Mouse (Mus musculus) duodenum, adult 2 months (tissue): ENCODE measurements around the gene Drap1. TPM values are rescaled to one million over a fixed set of nuclear protein-coding genes. Genes with fewer than 3 reads are reported as not detected.

Experiments used
- polyA plus RNA-seq: library from polyadenylated mRNA; depleted of rRNA; stranded (reverse); fragments of >200 nt; gene quantifications from 2 replicates; pipeline ENCODE4 v1.2.3, GENCODE M21; 2012; ENCODE audit warnings: low replicate concordance; rRNA removed

The Drap1 gene
- 75.9 and 95.8 TPM in 2 replicates for polyA plus RNA-seq

DNA sequence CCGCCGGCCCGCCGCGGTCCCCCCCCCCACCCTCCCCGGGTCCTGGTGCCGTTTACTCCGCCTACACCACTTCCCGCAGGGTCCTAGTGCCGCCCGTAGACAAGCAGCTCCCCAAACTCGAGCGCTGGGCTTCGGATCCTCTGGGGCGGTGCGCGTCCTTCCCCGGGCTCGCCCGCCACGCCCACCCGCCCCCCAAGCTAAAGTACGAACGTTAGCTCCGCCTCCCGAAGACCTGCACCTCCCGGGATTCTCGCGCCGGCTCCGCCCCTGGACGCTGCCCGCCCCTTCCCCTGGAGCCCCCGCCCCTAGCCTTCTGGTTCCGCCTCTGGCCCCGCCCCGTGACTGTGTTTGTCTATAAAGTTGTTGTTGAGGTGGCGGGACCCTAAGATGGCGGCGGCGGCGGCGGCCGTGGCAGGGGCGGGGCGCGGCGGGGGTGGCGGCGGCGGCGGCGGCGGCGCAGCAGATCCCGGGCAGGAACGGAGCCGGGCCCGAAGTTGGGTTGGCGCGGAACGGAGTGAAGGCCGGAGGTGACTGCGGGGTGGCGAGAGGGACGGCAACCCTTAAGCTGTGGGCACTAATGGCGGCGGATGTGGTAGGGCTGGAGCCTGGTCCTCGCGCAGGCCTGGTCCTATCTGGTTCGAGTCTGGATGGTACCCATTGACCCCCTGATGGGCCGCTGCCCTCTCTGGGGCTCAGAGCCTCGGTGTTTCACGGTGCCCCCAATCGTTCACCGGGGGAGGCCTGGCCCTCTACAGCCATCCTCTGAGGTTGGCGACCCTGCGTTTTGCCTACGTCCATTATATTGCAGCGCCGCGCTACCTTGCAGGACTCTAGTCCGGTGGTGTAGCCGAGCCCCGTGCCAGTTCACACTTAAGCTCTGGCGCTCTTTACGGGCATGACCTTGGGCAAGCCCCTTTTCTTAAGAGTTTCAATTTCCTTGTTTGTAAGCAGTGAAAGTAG is at the start of gene Drap1, which contains the start of gene AI837181:
Gene Drap1, minus strand, starts transcription at position 198 of the 960 bp plus-strand sequence.
Gene AI837181, plus strand, starts transcription at position 363 of the 960 bp plus-strand sequence.

DNA sequence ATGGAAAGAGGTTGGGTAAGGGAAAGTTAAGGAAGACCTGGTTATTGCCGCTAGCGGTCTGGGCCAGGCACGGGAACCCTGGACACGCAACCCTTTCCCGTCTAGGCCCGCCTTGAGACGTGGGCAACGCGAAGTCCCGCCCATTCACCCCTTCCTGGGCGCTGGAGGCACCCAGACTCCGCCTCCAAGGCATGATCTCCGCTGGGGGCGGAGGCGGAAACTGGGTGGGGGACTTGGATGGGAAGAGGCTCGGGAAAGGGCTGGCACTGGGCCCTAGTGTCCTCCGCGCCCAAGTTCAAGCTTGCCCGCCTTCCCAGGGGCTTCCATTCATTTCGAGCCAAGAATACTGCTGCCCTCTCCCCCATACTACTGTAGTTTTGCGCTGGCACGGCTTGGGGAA is 48.9 kb upstream of the Drap1 start, which contains the start of gene Efemp2:
Gene Efemp2, plus strand, starts transcription at position 235 of the 400 bp plus-strand sequence.

DNA sequence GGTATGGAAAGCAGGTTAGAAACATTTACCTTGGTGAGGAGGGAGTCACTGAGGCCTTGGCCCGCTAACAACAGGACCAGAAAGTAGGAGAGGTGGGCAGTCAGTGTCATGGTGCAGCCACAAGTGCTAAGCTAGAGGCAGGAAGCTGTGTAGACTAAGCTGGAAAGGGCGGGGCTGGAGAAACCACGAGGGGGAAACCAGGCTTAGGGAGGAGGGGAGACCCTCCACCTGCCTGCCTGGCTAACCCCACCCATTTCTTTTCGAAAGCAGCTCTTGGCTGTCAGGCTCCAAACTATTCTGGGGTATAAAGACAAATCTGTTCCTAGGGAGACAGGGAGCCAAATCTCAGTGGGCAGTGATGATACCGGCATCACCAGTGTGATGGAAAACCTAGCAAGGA is 43.6 kb upstream of the Drap1 start, which contains the start of gene Ctsw:
Gene Ctsw, minus strand, starts transcription at position 134 of the 400 bp plus-strand sequence.

DNA sequence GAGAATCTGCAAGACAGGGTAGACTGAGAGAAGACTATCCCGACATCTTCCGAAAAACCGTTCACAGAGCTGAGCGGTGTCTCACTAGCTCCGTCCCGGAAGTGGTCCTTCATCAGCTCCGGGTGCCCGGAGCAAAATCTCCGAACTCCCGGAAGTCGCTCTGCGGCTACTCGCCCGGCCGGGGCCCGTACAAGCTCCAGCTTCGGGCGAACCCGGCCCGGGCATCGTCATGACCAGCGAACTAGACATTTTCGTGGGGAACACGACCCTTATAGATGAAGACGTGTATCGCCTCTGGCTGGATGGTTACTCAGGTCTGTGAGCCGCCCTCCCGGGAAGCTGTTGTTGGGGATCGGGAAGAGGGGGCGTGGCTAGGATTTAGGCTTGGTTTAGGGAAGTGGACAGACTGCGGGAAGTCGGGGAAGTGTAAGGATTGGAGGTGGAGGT is 35.7 kb upstream of the Drap1 start, which contains the start of gene Fibp:
Gene Fibp, plus strand, starts transcription at position 151 of the 447 bp plus-strand sequence.

DNA sequence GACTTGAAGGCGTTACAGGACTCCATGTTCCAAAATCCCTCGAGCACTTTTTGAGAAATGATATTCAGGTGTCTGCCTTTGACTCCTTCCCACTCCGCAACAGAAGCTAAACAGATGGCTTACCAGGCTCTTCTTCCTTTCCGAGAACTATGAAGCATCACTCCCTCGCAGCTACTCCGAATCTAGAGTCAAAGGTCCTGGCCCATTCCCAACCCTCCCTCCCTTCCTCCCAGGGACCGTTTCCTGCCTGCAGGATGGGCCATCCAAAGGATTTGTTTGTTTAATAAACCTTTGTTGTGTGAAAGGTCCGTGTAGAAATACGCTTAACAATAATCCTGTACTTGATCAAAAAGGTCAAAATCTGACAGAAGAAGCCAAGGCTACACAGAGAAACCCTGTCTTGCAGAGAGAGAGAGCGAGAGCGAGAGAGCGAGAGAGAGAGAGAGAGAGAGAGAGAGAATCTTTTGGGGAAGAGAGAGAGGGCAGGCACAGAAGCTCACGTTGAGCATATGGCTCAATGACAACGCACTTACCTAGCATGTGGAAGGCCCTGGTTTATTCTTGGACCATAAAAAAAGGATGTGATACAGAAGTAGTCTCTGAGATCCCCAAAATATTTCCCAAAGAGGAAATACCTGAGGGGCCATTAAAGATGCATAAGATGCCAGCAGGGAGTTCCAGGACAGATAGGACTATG is 33.1 kb upstream of the Drap1 start, which contains the start of gene Ccdc85b:
Gene Ccdc85b, minus strand, starts transcription at position 149 of the 697 bp plus-strand sequence.

DNA sequence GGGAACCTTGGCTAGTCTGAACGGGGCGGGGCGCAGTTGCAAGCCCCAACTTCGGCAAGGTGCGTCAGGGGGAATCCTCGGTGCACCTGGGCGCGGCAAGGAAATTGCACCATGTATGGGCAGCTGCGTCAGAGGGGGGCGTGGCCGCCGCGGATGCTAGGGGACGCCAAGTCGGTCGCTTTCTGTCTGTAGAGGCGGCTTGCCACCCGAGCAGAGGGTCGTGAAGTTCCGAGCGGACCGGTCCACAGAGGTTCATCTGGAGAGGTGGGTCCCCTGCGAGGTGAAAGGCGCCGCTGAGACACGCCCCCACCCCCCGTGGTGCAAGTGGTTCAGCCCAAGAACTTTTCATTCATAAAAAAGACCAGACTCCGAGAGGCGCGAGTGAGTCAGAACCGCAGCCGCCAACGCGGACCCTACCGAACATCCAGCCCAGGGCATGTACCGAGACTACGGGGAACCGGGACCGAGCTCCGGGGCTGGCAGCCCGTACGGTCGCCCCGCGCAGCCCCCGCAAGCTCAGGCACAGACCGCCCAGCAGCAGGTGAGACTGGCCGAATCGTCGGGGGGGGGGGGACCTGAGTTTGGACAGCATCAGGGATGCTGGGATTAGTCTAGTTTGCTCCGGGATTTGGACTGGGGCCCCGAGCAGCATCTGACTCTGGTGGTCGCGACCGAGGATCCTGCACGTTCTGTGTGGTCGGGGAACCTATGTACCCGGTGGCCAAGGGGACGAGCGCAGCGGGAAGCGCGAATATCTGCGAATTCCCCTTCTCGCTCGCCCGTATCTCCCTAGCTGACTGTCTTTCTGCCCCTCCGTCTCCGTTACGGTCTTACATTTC is 23.0 kb upstream of the Drap1 start, which contains the start of gene Fosl1:
Gene Fosl1, plus strand, starts transcription at position 33 of the 839 bp plus-strand sequence.

DNA sequence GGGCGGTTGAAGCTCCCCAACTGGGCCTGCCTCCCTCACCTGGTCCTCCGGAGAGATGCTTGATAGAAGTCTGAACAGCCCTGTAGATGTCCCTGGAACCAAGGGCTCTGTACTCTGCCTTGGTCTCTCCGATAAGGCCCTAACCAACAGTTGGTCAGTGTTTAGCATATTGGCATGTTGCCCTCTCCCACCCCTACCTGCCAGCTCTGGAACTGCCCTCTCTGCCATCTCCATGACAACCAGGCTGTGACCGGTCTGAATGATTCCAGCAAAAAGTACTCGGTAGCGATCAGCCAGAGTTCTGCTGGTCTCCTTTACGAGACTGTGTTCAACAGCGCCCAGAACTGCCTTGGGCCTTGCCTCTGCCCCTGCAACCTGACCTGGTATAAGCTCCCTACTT is 22.5 kb downstream of the Drap1 start, which contains the start of gene Tsga10ip:
Gene Tsga10ip, minus strand, starts transcription at position 234 of the 400 bp plus-strand sequence.

DNA sequence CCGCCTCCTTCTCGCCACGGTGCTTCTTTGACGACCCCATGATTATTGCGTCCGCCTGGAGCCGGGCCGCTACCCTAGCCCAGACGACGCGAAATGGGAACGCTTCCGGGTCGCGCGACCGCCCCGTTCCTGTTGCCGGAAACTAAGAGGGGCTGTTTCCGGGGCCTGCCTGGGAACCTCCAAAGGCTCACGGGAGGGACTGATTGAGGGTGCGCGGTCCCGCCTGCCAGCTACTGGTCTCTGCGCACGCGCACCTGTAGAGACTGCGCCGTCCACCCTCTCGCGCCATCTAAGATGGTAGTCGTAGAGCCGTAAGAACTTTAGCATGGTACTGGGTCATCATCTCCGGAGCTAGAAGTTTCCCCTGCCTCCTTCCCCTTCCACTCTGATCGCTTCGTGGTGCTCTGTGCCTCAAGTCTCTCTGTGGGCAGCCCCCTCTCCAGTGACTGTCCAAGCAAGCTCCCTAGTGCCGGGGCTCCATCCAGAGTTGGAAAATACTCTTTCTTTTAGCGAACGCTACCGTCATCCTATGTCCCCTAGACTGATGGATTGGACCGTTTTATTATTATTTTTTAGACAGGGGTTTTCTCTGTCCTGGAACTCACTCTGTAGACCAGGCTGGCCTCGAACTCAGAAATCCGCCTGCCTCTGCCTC is 36.1 kb downstream of the Drap1 start, which contains the start of gene Sart1:
Gene Sart1, minus strand, starts transcription at position 116 of the 655 bp plus-strand sequence.

Other genes with a start within 250 kb of the Drap1 start
- 6.7 and 7.8 TPM in 2 replicates for gene Pacs1, start 151.9 kb downstream of the Drap1 start, polyA plus RNA-seq
- gene Sf3b2, start 129.5 kb downstream of the Drap1 start, polyA plus RNA-seq = 86.5 and 99.5 TPM in 2 replicates
- gene Gal3st3, start 126.6 kb downstream of the Drap1 start, polyA plus RNA-seq = 0.08 TPM in 1 of 2 replicates, not detected in the other
- gene Catsper1, start 89.2 kb downstream of the Drap1 start, polyA plus RNA-seq = not detected in 2 replicates
- 775 and 1,382 TPM in 2 replicates for gene Cst6, start 75.4 kb downstream of the Drap1 start, polyA plus RNA-seq
- 22.1 and 39.9 TPM in 2 replicates for gene Eif1ad, start 58.2 kb downstream of the Drap1 start, polyA plus RNA-seq
- gene Banf1, start 57.8 kb downstream of the Drap1 start, polyA plus RNA-seq = 134 and 143 TPM in 2 replicates
- 4.2 and 12.1 TPM in 2 replicates for gene Sart1, start 36.3 kb downstream of the Drap1 start, polyA plus RNA-seq
- 0.38 and 5.1 TPM in 2 replicates for gene Tsga10ip, start 22.5 kb downstream of the Drap1 start, polyA plus RNA-seq
- 53.5 and 90.2 TPM in 2 replicates for gene AI837181, start 165 bp upstream of the Drap1 start, polyA plus RNA-seq
- 0.43 and 3.2 TPM in 2 replicates for gene Fosl1, start 22.6 kb upstream of the Drap1 start, polyA plus RNA-seq
- gene Ccdc85b, start 32.9 kb upstream of the Drap1 start, polyA plus RNA-seq = 3.0 and 4.1 TPM in 2 replicates
- gene Fibp, start 35.6 kb upstream of the Drap1 start, polyA plus RNA-seq = 77.1 and 157 TPM in 2 replicates
- gene Ctsw, start 43.5 kb upstream of the Drap1 start, polyA plus RNA-seq = 3.0 and 8.9 TPM in 2 replicates
- 24.2 and 26.7 TPM in 2 replicates for gene Efemp2, start 49.0 kb upstream of the Drap1 start, polyA plus RNA-seq
- gene Mus81, start 63.4 kb upstream of the Drap1 start, polyA plus RNA-seq = 24.4 and 30.3 TPM in 2 replicates
- 354 and 628 TPM in 2 replicates for gene Cfl1, start 65.5 kb upstream of the Drap1 start, polyA plus RNA-seq
- 0.19 TPM in 1 of 2 replicates, not detected in the other for gene 1700020D05Rik, start 78.8 kb upstream of the Drap1 start, polyA plus RNA-seq
- gene Snx32, start 85.6 kb upstream of the Drap1 start, polyA plus RNA-seq = 2.3 and 3.4 TPM in 2 replicates
- 50.7 and 55.8 TPM in 2 replicates for gene Ovol1, start 135.7 kb upstream of the Drap1 start, polyA plus RNA-seq
- gene Ap5b1, start 143.0 kb upstream of the Drap1 start, polyA plus RNA-seq = 27.3 and 37.3 TPM in 2 replicates
- gene Rnaseh2c, start 176.9 kb upstream of the Drap1 start, polyA plus RNA-seq = 55.0 and 64.6 TPM in 2 replicates
- gene Kat5, start 185.3 kb upstream of the Drap1 start, polyA plus RNA-seq = 28.1 and 29.4 TPM in 2 replicates
- 63.4 and 69.8 TPM in 2 replicates for gene Rela, start 212.5 kb upstream of the Drap1 start, polyA plus RNA-seq
- gene Sipa1, start 238.7 kb upstream of the Drap1 start, polyA plus RNA-seq = 31.8 and 39.3 TPM in 2 replicates